Mouse (Mus musculus) Patski (cell line): ENCODE measurements around the gene Phf1. TPM values are rescaled to one million over a fixed set of nuclear protein-coding genes. Genes with fewer than 3 reads are reported as not detected.

Experiments used
- ATAC-seq: fragments of 100-300 bp; one replicate; pipeline ENCODE4 v1.8.0; 2021
- CTCF ChIA-PET: fragments of 350-600 bp; sonication (Branson Sonifier 250); formaldehyde crosslinking; loops from one replicate; lab custom pipeline; 2022; ENCODE audit warnings: inconsistent platforms; lab: Charles Lee
- POLR2A ChIA-PET: fragments of 350-600 bp; sonication (Branson Sonifier 250); formaldehyde crosslinking; loops from one replicate; lab custom pipeline; 2022; ENCODE audit warnings: antibody characterized with exemption, inconsistent platforms; lab: Charles Lee
- DNase-seq: peaks from one replicate; pipeline ENCODE4 v3.0.0-alpha.2; 2011; ENCODE audit warnings: low read depth, low spot score
- H3K27me3 ChIP-seq: fragments of 371-371 bp; one replicate; pipeline ENCODE4 v1.5.1; 2021
- CTCF ChIP-seq: fragments of 100-300 bp; IDR thresholded peaks from one replicate; pipeline ENCODE4 v1.5.1; 2021
- in situ Hi-C: fragments of 300-500 bp; cut with MboI; formaldehyde crosslinking; loops from 3 replicates; pipeline ENCODE4 v1.11.1; 2018; ENCODE audit warnings: low pct_unique_long_range_greater_than_20kb, mixed read lengths
- polyA plus RNA-seq: library from polyadenylated mRNA; unstranded; gene quantifications from one replicate; pipeline ENCODE4 v1.2.3, GENCODE M21; 2021

Phf1 gene
- polyA plus RNA-seq, 1 experiment from 2014 or later = 37.2 TPM

- in situ Hi-C loops = loop anchor here (25.0 kb wide), 1 partner anchor 162 kb away; no protein-coding TSS in a partner anchor
- no peaks in the 10 kb centered on the region for H3K27me3 ChIP-seq
- no peak for TF ChIP-seq CTCF
- CTCF ChIA-PET = no interaction called here
- no peak for ATAC-seq
- POLR2A ChIA-PET = no interaction called here
- DNase-seq = no peak
Observed at GRCm38 (mm10) chr17:26949866-26950265, 17.0 kb downstream of the Phf1 start.

GRCm38 (mm10) chr17:26950560-26951288 lies 17.9 kb downstream of the Phf1 start:
- H3K27me3 ChIP-seq = no peaks in the 10 kb centered on the region
- ATAC-seq (no peak), DNase-seq (no peak)
- CTCF ChIA-PET = no interaction called here
- no peak for TF ChIP-seq CTCF
- in situ Hi-C loops = no loop called here
- POLR2A ChIA-PET = interaction anchor here (0.5 kb wide), 1 partner anchor 68 kb away, joined by 3 read pairs; no protein-coding TSS in a partner anchor

- ChIA-PET POLR2A (no interaction called here), CTCF (no interaction called here)
- TF ChIP-seq CTCF = no peak
- no peaks in the 10 kb centered on the region for H3K27me3 ChIP-seq
- no peak for ATAC-seq
- in situ Hi-C loops = no loop called here
- DNase-seq = no peak
Observed at GRCm38 (mm10) chr17:26951406-26951805, 18.6 kb downstream of the Phf1 start.

GRCm38 (mm10) chr17:26951952-26952877 lies 19.4 kb downstream of the Phf1 start:
- ATAC-seq (no peak), DNase-seq (no peak)
- no peaks in the 10 kb centered on the region for H3K27me3 ChIP-seq
- POLR2A ChIA-PET = no interaction called here
- in situ Hi-C loops = no loop called here
- CTCF ChIA-PET = no interaction called here
- no peak for TF ChIP-seq CTCF

- DNase-seq = no peak
- no peak for TF ChIP-seq CTCF
- ChIA-PET CTCF (no interaction called here), POLR2A (no interaction called here)
- no peak for ATAC-seq
- in situ Hi-C loops = no loop called here
- H3K27me3 ChIP-seq = no peaks in the 10 kb centered on the region
Observed at GRCm38 (mm10) chr17:26953201-26953600, 20.3 kb downstream of the Phf1 start.

- no peak for TF ChIP-seq CTCF
- POLR2A ChIA-PET = no interaction called here
- ATAC-seq (no peak), DNase-seq (no peak)
- CTCF ChIA-PET = no interaction called here
- no peaks in the 10 kb centered on the region for H3K27me3 ChIP-seq
- in situ Hi-C loops = no loop called here
Observed at GRCm38 (mm10) chr17:26953726-26954125, 20.9 kb downstream of the Phf1 start.

- H3K27me3 ChIP-seq = no peaks in the 10 kb centered on the region
- ATAC-seq (peak; percentile 49), DNase-seq (no peak)
Observed at GRCm38 (mm10) chr17:26956309-26956708, 23.5 kb downstream of the Phf1 start.

GRCm38 (mm10) chr17:26956895-26957294 lies 24.0 kb downstream of the Phf1 start:
- TF ChIP-seq CTCF = no peak

More at GRCm38 (mm10) chr17:26956309-26956708, 23.5 kb downstream of the Phf1 start:
- POLR2A ChIA-PET = interaction anchor here (1.3 to 2.5 kb wide), 2 partner anchors 12 to 19 kb away, joined by 6 to 13 read pairs; no protein-coding TSS in a partner anchor
- CTCF ChIA-PET = interaction anchor here (1.4 kb wide), 2 partner anchors 8 to 15 kb away, joined by 3 to 4 read pairs; partner anchors contain the start of gene Syngap1
- no peak for TF ChIP-seq CTCF
- in situ Hi-C loops = no loop called here

GRCm38 (mm10) chr17:26957872-26958271 lies 25.0 kb downstream of the Phf1 start:
- DNase-seq = no peak
- no peak for ATAC-seq
- CTCF ChIA-PET = no interaction called here
- in situ Hi-C loops = no loop called here
- POLR2A ChIA-PET = interaction anchor here (2.5 kb wide), 1 partner anchor 10 kb away, joined by 13 read pairs; no protein-coding TSS in a partner anchor
- no peaks in the 10 kb centered on the region for H3K27me3 ChIP-seq
- no peak for TF ChIP-seq CTCF

More at GRCm38 (mm10) chr17:26956895-26957294, 24.0 kb downstream of the Phf1 start:
- POLR2A ChIA-PET = interaction anchor here (1.3 to 2.5 kb wide), 2 partner anchors 11 to 19 kb away, joined by 6 to 13 read pairs; no protein-coding TSS in a partner anchor
- in situ Hi-C loops = no loop called here
- DNase-seq (no peak), ATAC-seq (no peak)
- H3K27me3 ChIP-seq = no peaks in the 10 kb centered on the region
- CTCF ChIA-PET = interaction anchor here (1.4 kb wide), 1 partner anchor 16 kb away, joined by 4 read pairs; the partner anchor contains the start of gene Syngap1

- no peak for TF ChIP-seq CTCF
- DNase-seq (no peak), ATAC-seq (no peak)
- in situ Hi-C loops = no loop called here
- CTCF ChIA-PET = no interaction called here
- H3K27me3 ChIP-seq = no peaks in the 10 kb centered on the region
- POLR2A ChIA-PET = interaction anchor here (0.9 kb wide), 1 partner anchor 13 kb away, joined by 3 read pairs; no protein-coding TSS in a partner anchor
Observed at GRCm38 (mm10) chr17:26958880-26959279, 26.0 kb downstream of the Phf1 start.
